Mouse (Mus musculus): ENCODE results near the gene Psma3.

Gene Psma3

GRCm38 (mm10) chr12:70974441-70975266, at the start of gene Psma3:
Gene Psma3 (plus strand): TSS chr12:70974621.
- peak; percentile 91 for DNase-seq (ENCODE audit: extremely low read depth, insufficient read length, low spot score)

- no peak for DNase-seq (ENCODE audit: extremely low read depth, insufficient read length, low spot score)
These were observed 44.6 kb upstream of the Psma3 start for GRCm38 (mm10) chr12:70929781-70930180.

DNA sequence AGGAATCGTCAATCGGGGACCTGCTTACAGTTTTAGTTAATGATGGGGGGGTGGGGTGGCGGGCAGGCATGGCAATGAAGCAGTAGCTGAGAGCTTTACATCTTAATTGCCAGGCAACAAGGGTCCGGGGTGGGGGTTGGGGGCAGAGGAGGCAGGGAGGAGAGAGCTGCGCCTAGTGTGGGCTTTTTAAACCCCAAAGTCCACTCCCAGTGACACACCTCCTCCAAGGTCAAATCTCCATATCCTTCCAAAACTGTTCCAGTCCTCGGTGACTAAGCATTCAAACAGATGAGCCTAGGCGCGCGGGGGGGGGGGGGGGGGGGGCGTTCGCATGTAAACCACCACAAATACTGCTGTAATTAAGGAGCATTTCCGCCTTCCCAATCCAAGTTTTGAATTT, 37.3 kb upstream of the Psma3 start:
- DNase-seq (ENCODE audit: extremely low read depth, insufficient read length, low spot score), result peak; percentile 49

GRCm38 (mm10) chr12:70937571-70938384, 36.6 kb upstream of the Psma3 start, which contains the start of gene Actr10:
Gene Actr10 (plus strand): TSS chr12:70937857.
- DNase-seq (ENCODE audit: extremely low read depth, insufficient read length, low spot score), result peak; percentile 90

- DNase-seq (ENCODE audit: extremely low read depth, insufficient read length, low spot score), result no peak
These were observed 33.6 kb upstream of the Psma3 start for GRCm38 (mm10) chr12:70940806-70941205.

GRCm38 (mm10) chr12:70944181-70944580, 30.2 kb upstream of the Psma3 start:
- no peak for DNase-seq (ENCODE audit: extremely low read depth, insufficient read length, low spot score)

DNA sequence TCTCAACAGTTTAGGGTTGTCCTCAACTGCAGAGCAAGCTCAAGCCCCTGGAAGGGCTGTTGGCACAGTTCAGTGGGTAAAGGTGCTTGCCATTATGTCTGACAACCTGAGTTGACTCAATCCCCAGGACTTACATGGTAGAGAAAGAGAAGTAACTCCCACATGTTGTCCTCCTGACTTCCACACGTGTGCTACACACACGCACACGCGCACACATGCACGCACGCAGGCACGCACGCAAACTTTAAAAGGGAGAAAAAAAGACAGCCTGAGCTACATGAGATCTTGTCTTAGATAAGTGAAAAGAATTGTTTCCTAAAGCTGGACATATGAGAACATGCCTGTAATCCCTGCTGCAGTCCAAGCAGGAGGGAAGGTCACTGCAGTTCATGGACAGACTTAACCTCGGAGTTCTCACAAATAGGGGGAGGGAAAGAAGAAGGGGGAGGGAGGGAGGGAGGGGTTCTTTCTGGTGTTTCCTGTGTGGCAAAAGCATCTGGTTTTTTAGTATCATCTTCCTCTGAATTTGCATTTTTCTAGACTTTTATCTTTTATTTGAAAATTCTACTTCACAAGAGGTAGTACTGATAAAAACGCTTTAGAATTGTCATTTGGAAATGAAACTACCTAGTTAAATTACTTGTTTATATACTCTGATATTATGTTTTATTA, 27.7 kb upstream of the Psma3 start:
- peak; percentile 8 for DNase-seq (ENCODE audit: extremely low read depth, insufficient read length, low spot score)

- DNase-seq (ENCODE audit: extremely low read depth, insufficient read length, low spot score), result no peak
These were observed 15.8 kb upstream of the Psma3 start for GRCm38 (mm10) chr12:70958640-70959039.

DNA sequence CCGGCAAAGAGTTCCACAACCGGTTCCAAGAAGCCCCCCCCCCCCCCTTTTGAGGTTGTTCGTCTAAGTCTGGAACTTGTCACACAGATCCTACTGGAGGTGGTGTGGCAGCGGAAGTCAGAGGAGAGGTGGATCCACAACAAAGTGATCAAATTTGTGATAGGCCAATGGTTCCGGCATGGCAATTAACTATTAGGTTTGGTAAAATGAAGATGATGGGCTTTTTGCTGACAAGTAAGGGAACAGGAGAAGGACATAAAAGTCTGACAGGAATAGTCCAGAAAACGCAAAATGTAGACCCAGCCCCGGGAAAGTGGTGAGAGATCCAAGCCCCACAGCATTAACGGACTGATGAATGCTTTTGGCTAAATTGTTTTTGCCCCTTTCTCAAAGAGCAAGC, 6.8 kb upstream of the Psma3 start:
- no peak for DNase-seq (ENCODE audit: extremely low read depth, insufficient read length, low spot score)

DNA sequence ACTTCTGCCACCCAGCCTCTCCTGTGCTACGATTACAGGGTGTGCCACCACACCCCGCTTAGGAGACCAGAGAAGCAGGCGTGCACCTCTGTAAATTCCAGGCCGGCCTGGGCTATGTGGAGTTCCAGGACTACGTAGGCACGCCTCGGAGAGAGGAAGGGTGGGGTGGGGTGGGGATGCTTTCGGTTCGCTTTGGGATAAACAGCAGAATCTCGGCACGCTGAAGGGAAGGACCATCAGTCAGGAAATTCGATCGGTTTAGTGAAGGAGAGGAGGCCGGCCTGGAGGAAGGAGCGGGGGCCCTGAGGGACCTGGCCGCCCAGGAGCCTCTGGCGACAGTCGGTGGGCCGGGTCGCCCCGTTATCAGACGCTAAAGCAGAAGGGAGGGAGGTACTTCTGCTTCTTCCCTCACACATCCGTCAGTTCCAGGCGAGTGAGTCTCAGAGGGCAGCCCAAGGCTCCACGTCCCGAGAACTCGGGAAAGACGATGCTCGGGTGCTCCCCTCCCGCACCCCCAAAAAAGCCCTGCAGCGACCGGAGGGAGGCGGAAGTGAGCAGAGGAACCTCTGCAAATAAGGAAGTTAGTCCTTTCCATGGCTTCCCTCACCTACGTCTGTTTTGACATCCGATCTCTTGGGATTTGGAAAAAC, 6.2 kb upstream of the Psma3 start:
- DNase-seq (ENCODE audit: extremely low read depth, insufficient read length, low spot score), result peak; percentile 85

- DNase-seq (ENCODE audit: extremely low read depth, insufficient read length, low spot score), result peak; percentile 71
These were observed 5.6 kb upstream of the Psma3 start for GRCm38 (mm10) chr12:70968791-70969307.

GRCm38 (mm10) chr12:70969485-70970184, 4.8 kb upstream of the Psma3 start:
- DNase-seq (ENCODE audit: extremely low read depth, insufficient read length, low spot score), result peak; percentile 67

DNA sequence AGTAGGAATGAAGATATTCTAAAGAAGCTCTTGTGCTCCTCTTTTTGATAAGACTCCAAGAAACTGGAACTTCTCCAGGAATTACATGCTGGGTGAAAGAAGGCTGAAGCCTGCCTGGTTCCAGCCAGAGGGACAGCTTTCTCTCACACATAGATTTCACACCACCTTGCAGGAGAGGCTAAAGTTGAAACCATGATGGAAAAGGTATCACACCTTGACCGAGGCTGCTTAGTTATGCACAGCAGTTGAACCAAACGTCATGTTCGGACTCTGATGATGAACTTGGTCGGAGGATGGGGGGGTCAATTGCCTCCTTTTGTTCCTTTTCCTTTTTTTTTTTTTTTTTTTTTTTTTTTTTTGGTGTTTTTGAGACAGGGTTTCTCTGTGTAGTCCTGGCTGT, 590 bp upstream of the Psma3 start:
- DNase-seq (ENCODE audit: extremely low read depth, insufficient read length, low spot score), result no peak

DNA sequence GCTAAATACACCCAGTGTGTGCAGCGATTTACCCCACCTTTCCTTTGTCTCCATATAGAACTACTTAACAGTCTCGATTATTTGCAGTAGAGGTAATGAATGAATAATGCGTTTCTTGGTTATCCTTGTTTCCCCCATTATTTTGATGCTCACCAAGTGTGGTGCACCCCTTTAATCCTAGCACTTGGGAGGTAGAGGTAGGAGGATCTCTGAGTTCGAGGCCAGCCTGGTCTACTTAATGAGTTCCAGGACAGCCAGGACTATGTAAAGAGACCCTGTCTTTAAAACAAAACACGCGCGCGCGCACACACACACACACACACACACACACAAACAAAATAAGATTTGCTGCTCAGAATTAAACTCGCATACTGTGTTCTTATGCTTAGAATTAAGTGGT, 985 bp downstream of the Psma3 start:
- no peak for DNase-seq (ENCODE audit: extremely low read depth, insufficient read length, low spot score)

- no peak for DNase-seq (ENCODE audit: extremely low read depth, insufficient read length, low spot score)
These were observed 1.5 kb downstream of the Psma3 start for GRCm38 (mm10) chr12:70975891-70976290.

DNA sequence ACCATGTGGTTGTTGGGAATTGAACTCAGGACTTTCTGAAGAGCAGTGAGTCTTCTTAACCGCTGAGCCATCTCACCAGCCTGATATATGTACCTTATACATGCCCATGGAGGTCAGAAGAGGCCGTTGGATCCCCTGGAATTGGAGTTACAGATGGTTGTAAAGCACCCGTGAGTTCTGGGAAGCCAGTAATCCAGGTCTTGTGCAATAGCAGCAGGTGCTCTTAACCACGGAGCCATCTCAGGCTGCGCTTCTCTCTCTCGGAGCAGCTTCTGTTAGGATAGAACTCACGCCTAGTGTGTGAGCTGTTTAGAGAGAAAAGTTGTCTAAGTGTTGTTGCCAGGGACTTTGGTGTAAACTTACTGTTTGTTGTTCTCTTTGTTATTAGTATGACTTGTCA, 3.9 kb downstream of the Psma3 start:
- DNase-seq (ENCODE audit: extremely low read depth, insufficient read length, low spot score), result no peak

GRCm38 (mm10) chr12:70984855-70985550, 10.6 kb downstream of the Psma3 start:
- DNase-seq (ENCODE audit: extremely low read depth, insufficient read length, low spot score), result no peak

- DNase-seq (ENCODE audit: extremely low read depth, insufficient read length, low spot score), result no peak
These were observed 22.8 kb downstream of the Psma3 start for GRCm38 (mm10) chr12:70997225-70997624.

- no peak for DNase-seq (ENCODE audit: extremely low read depth, insufficient read length, low spot score)
These were observed 25.0 kb downstream of the Psma3 start for GRCm38 (mm10) chr12:70999423-70999903.
